Mouse (Mus musculus) right cerebral cortex, postnatal 14 days (tissue): ENCODE data around the gene Lgr5.

Experiments used
- DNase-seq: peaks from one replicate; pipeline ENCODE4 v3.0.0; 2022

Lgr5 gene

DNA sequence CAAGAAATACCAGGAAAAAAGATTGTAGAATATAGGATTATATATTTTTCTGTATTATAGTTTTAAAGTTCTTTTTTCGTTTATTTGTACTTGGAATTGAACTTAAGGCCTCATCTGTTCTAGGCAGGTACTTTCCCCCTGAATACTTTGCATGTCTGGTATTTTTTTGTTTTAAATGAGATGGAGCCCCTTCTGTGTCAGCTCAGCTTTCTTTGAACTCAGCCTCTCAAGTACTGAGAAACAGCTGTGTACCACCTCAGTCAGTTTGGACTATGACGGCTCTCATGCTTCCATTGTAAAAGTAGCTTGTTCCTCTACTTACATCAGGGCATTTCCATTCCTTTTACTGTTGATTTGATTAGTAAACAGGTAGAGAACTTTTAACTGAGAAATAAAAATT lies 174.1 kb downstream of the Lgr5 start:
- DNase-seq: no peak

DNA sequence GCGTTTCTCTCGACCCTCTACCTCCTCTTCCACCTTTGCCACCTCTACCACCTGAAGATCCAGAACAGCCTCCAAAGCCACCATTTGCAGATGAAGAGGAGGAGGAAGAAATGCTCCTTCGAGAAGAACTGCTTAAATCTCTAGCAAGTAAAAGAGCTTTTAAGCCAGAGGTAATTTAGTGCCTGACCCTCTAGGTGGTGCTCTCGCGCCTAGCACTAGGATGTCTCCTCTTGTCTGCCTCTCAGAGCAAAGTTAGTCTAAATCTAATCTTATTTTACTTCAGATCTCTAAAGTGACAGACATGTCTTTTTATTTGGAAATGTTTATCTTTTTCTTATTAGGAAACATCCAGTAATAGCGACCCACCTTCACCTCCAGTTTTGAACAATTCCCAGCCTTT lies 181.2 kb downstream of the Lgr5 start:
- DNase-seq: peak; percentile 65
